Mouse (Mus musculus): ENCODE results near the gene Acad12. TPM values are rescaled to one million over a fixed set of nuclear protein-coding genes. Genes with fewer than 3 reads are reported as not detected.
"Not testable (repeated sequence)": the region's sequence is repeated elsewhere in the genome, so short reads cannot be mapped to it uniquely, and the experiment has no call there.

The Acad12 gene
- total and polyA plus RNA-seq, 2 experiments from 2014 or later = 1.6 to 3.7 TPM

GRCm38 (mm10) chr5:121637296-121637695 lies 18.6 kb upstream of the Acad12 start:
- Histone ChIP-seq H3K27me3 (ENCODE audit: insufficient read depth, low read length) (no peaks in the 10 kb centered on the region), H3K4me1 (ENCODE audit: insufficient read depth, low read length) (no peaks in the 10 kb centered on the region), H3K27ac (no peak overlapping the region), H3K4me2 (ENCODE audit: low read depth, low read length) (no peak overlapping the region), H3K4me3 (ENCODE audit: low read length) (no peak overlapping the region), H3K36me3 (ENCODE audit: insufficient read depth, low read length) (no peaks in the 10 kb centered on the region), H3K9ac (replicated peaks; ENCODE audit: low read length) (no peak overlapping the region), H3K9me3 (ENCODE audit: low read length) (no peaks in the 10 kb centered on the region)
- TF ChIP-seq CTCF (IDR thresholded peaks at IDR 0.05; ENCODE audit: low read depth) = no peak
- no peak for ATAC-seq
- 87% methylated on average over 6 of the region's 6 CpGs for WGBS
- DNase-seq (ENCODE audit: low spot score) = no peak

- Histone ChIP-seq H3K4me1 (ENCODE audit: insufficient read depth, low read length) (no peaks in the 10 kb centered on the region), H3K4me3 (ENCODE audit: low read length) (no peak overlapping the region), H3K36me3 (ENCODE audit: insufficient read depth, low read length) (no peaks in the 10 kb centered on the region), H3K4me2 (ENCODE audit: low read depth, low read length) (no peak overlapping the region), H3K27me3 (ENCODE audit: insufficient read depth, low read length) (no peaks in the 10 kb centered on the region), H3K9ac (replicated peaks; ENCODE audit: low read length) (no peak overlapping the region), H3K27ac (no peak overlapping the region), H3K9me3 (ENCODE audit: low read length) (no peaks in the 10 kb centered on the region)
- TF ChIP-seq CTCF (IDR thresholded peaks at IDR 0.05; ENCODE audit: low read depth) = no peak
- DNase-seq (ENCODE audit: low spot score) (no peak), ATAC-seq (no peak)
- WGBS = 91% methylated on average over 5 of the region's 5 CpGs
These were observed 15.9 kb upstream of the Acad12 start for GRCm38 (mm10) chr5:121634668-121635067.

- Histone ChIP-seq H3K27me3 (ENCODE audit: insufficient read depth, low read length) (no peaks in the 10 kb centered on the region), H3K27ac (no peak overlapping the region), H3K4me1 (ENCODE audit: insufficient read depth, low read length) (no peaks in the 10 kb centered on the region), H3K9ac (replicated peaks; ENCODE audit: low read length) (no peak overlapping the region), H3K9me3 (ENCODE audit: low read length) (no peaks in the 10 kb centered on the region), H3K4me3 (ENCODE audit: low read length) (no peak overlapping the region), H3K4me2 (ENCODE audit: low read depth, low read length) (no peak overlapping the region), H3K36me3 (ENCODE audit: insufficient read depth, low read length) (no peaks in the 10 kb centered on the region)
- 44% methylated on average over 3 of the region's 3 CpGs for WGBS
- ATAC-seq = no peak
- TF ChIP-seq CTCF (IDR thresholded peaks at IDR 0.05; ENCODE audit: low read depth) = no peak
- no peak for DNase-seq (ENCODE audit: low spot score)
These were observed 14.1 kb upstream of the Acad12 start for GRCm38 (mm10) chr5:121632804-121633203.

- ATAC-seq; H3K27ac ChIP-seq; H3K4me1 ChIP-seq (ENCODE audit: insufficient read depth, low read length); H3K36me3 ChIP-seq (ENCODE audit: insufficient read depth, low read length); H3K27me3 ChIP-seq (ENCODE audit: insufficient read depth, low read length); H3K4me3 ChIP-seq (ENCODE audit: low read length); H3K9ac ChIP-seq (replicated peaks; ENCODE audit: low read length); H3K9me3 ChIP-seq (ENCODE audit: low read length); H3K4me2 ChIP-seq (ENCODE audit: low read depth, low read length); DNase-seq (ENCODE audit: low spot score): not testable (repeated sequence)
- TF ChIP-seq CTCF (IDR thresholded peaks at IDR 0.05; ENCODE audit: low read depth) = peak; percentile 20; the same call in 1 of the 2 replicates
- WGBS = 64% methylated on average over 9 of the region's 9 CpGs
These were observed 12.4 kb upstream of the Acad12 start for GRCm38 (mm10) chr5:121631106-121631647.

GRCm38 (mm10) chr5:121627871-121628270 lies 9.1 kb upstream of the Acad12 start:
- DNase-seq (ENCODE audit: low spot score) (peak; percentile 71), ATAC-seq (no peak)
- 6% methylated on average over 1 of the region's 1 CpGs for WGBS
- peak; percentile 86 for TF ChIP-seq CTCF (IDR thresholded peaks at IDR 0.05; ENCODE audit: low read depth)
- Histone ChIP-seq H3K9ac (replicated peaks; ENCODE audit: low read length) (no peak overlapping the region), H3K27me3 (ENCODE audit: insufficient read depth, low read length) (no peaks in the 10 kb centered on the region), H3K4me1 (ENCODE audit: insufficient read depth, low read length) (no peaks in the 10 kb centered on the region), H3K9me3 (ENCODE audit: low read length) (no peaks in the 10 kb centered on the region), H3K36me3 (ENCODE audit: insufficient read depth, low read length) (no peaks in the 10 kb centered on the region), H3K4me3 (ENCODE audit: low read length) (no peak overlapping the region), H3K27ac (no peak overlapping the region), H3K4me2 (ENCODE audit: low read depth, low read length) (no peak overlapping the region)

GRCm38 (mm10) chr5:121623241-121623640 lies 4.5 kb upstream of the Acad12 start:
- Histone ChIP-seq H3K4me1 (ENCODE audit: insufficient read depth, low read length) (peaks cover 5% of the 10 kb centered on the region; the same call in 1 of the 2 replicates), H3K4me3 (ENCODE audit: low read length) (no peak overlapping the region), H3K36me3 (ENCODE audit: insufficient read depth, low read length) (no peaks in the 10 kb centered on the region), H3K9me3 (ENCODE audit: low read length) (no peaks in the 10 kb centered on the region), H3K27ac (no peak overlapping the region), H3K9ac (replicated peaks; ENCODE audit: low read length) (no peak overlapping the region), H3K4me2 (ENCODE audit: low read depth, low read length) (no peak overlapping the region), H3K27me3 (ENCODE audit: insufficient read depth, low read length) (no peaks in the 10 kb centered on the region)
- no peak for TF ChIP-seq CTCF (IDR thresholded peaks at IDR 0.05; ENCODE audit: low read depth)
- DNase-seq (ENCODE audit: low spot score) (no peak), ATAC-seq (no peak)
- WGBS = 92% methylated on average over 3 of the region's 3 CpGs

GRCm38 (mm10) chr5:121621102-121621501 lies 2.4 kb upstream of the Acad12 start:
- Histone ChIP-seq H3K27ac (no peak overlapping the region), H3K4me2 (ENCODE audit: low read depth, low read length) (no peak overlapping the region), H3K36me3 (ENCODE audit: insufficient read depth, low read length) (no peaks in the 10 kb centered on the region), H3K9me3 (ENCODE audit: low read length) (no peaks in the 10 kb centered on the region), H3K27me3 (ENCODE audit: insufficient read depth, low read length) (no peaks in the 10 kb centered on the region), H3K4me1 (ENCODE audit: insufficient read depth, low read length) (peaks cover 5% of the 10 kb centered on the region; the same call in 1 of the 2 replicates), H3K9ac (replicated peaks; ENCODE audit: low read length) (no peak overlapping the region), H3K4me3 (ENCODE audit: low read length) (no peak overlapping the region)
- TF ChIP-seq CTCF (IDR thresholded peaks at IDR 0.05; ENCODE audit: low read depth) = no peak
- 95% methylated on average over 5 of the region's 5 CpGs for WGBS
- ATAC-seq (no peak), DNase-seq (ENCODE audit: low spot score) (no peak)

- not testable (repeated sequence) for DNase-seq (ENCODE audit: low spot score); H3K36me3 ChIP-seq (ENCODE audit: insufficient read depth, low read length); H3K9ac ChIP-seq (replicated peaks; ENCODE audit: low read length); H3K4me1 ChIP-seq (ENCODE audit: insufficient read depth, low read length); H3K4me3 ChIP-seq (ENCODE audit: low read length); H3K27me3 ChIP-seq (ENCODE audit: insufficient read depth, low read length); ATAC-seq; H3K27ac ChIP-seq; H3K4me2 ChIP-seq (ENCODE audit: low read depth, low read length); H3K9me3 ChIP-seq (ENCODE audit: low read length)
- 84% methylated on average over 3 of the region's 3 CpGs for WGBS
These were observed 3.8 kb downstream of the Acad12 start for GRCm38 (mm10) chr5:121614921-121615320.
